Mouse (Mus musculus) stomach, postnatal 0 days (tissue): ENCODE data around the gene Arhgap30.

Experiments used
- CTCF ChIP-seq: IDR thresholded peaks from 2 replicates; pipeline ENCODE4 v1.5.1; 2016; ENCODE audit warnings: antibody characterized with exemption, low read depth, mild to moderate bottlenecking, moderate library complexity
- EP300 ChIP-seq: optimal IDR thresholded peaks from 2 replicates; pipeline ENCODE3; 2016; ENCODE audit warnings: antibody characterized with exemption

DNA sequence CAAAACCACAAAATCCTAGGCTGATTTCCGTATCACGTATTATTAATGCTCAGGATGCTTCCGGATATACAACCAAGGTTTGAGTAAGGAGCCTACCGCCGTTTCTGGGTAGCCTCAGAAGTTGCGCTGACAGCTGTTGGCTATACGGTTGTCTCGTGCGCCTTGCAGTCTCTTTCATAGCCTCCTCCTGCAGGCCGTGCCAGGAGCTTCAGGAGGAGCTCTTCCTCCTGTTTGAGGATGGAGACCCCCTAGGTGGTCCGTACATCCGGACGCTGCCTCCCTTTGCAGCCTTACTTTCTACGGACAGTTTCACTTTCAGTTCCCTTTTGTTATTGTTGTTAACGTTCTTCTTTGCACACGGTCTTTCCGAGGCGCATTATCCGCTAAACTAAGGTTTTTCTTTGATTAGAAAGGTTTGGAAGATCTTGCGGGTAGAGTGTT lies 23.3 kb downstream of the Arhgap30 start:
- TF ChIP-seq EP300 (no peak), CTCF (peak; percentile 44)
